In genomic region chr16:90312449-90313082, GRCm38 (mm10) we compare ENCODE assay signal across 9 mouse cellular contexts. TPM values are rescaled to one million over a fixed set of nuclear protein-coding genes. Genes with fewer than 3 reads are reported as not detected.
A peak's percentile ranks its signal among the peaks of the same experiment; 100 is the strongest.
DNase-seq lines count a peak whose midpoint lies in the region; ATAC-seq and TF ChIP-seq lines count a peak whose summit lies in the region.
"Had no signal": no experiment of that assay in that cellular context is flagged by ENCODE, and none has a peak within 500 bp of the region (broad histone marks: within the 10 kb centered on the region; RNA-seq: fewer than 3 reads in every experiment).

No protein-coding gene starts in this region.

- peak; percentile 58 for TF ChIP-seq CTCF in lung, postnatal 0 days (IDR thresholded peaks at IDR 0.05)

- no peak overlapping the region for H3K4me3 ChIP-seq in lung, postnatal 0 days (ENCODE audit: low read depth, low read length)
- H3K4me3 ChIP-seq: heart, embryonic 13.5 days had no signal

- no peaks in the 10 kb centered on the region for H3K4me1 ChIP-seq in lung, postnatal 0 days (ENCODE audit: insufficient read depth, low read depth, low read length)
- H3K4me1 ChIP-seq: heart, embryonic 13.5 days had no signal

- WGBS in lung, postnatal 0 days = 41% methylated on average over 13 of the region's 13 CpGs

- H3K27me3 ChIP-seq in lung, postnatal 0 days (replicated peaks; ENCODE audit: insufficient read depth, low read length) = no peaks in the 10 kb centered on the region
- H3K27me3 ChIP-seq: heart, embryonic 13.5 days had no signal

- no peak overlapping the region for H3K27ac ChIP-seq in lung, postnatal 0 days (ENCODE audit: low read length)
- H3K27ac ChIP-seq: heart, embryonic 13.5 days had no signal

- peak; percentile 3 for DNase-seq in cerebellum, adult 11-12 months
- DNase-seq in lung, postnatal 0 days (ENCODE audit: low spot score) = peak; percentile 85
- no peak for DNase-seq in lung, adult 18-20 months
- peak; percentile 20 to 22 for DNase-seq in frontal cortex, postnatal 10 days (ENCODE audit: low spot score in 2 of 2)
- DNase-seq in left cerebral cortex, postnatal 10 days (ENCODE audit: extremely low spot score in 1 of 2, low spot score in 2 of 2) = peak; percentile 51 to 56
- DNase-seq in right cerebral cortex, adult 2 months (ENCODE audit: low spot score in 2 of 2) = peak; percentile 49 to 55
- DNase-seq in thymus, postnatal 36 days = no peak

- no peak overlapping the region for H3K9ac ChIP-seq in lung, postnatal 0 days (replicated peaks; ENCODE audit: low read depth)
- H3K9ac ChIP-seq: heart, embryonic 13.5 days had no signal

- ATAC-seq in cerebellum, adult (ENCODE audit: insufficient number of reproducible peaks, low FRiP score, low TSS enrichment) = no peak
- peak; percentile 81 for ATAC-seq in lung, postnatal 0 days

- no peaks in the 10 kb centered on the region for H3K36me3 ChIP-seq in lung, postnatal 0 days (ENCODE audit: insufficient read depth, low read length)
- H3K36me3 ChIP-seq: heart, embryonic 13.5 days had no signal

- no peaks in the 10 kb centered on the region for H3K9me3 ChIP-seq in lung, postnatal 0 days (ENCODE audit: low read length)
- H3K9me3 ChIP-seq: heart, embryonic 13.5 days had no signal

- no peak for TF ChIP-seq EP300 in lung, postnatal 0 days (IDR thresholded peaks at IDR 0.05)

- H3K4me2 ChIP-seq in lung, postnatal 0 days (replicated peaks; ENCODE audit: low read depth, low read length) = no peak overlapping the region
- H3K4me2 ChIP-seq: heart, embryonic 13.5 days had no signal

- intact Hi-C loops in left cerebral cortex, postnatal 10 days (cut with DNase I) = loop anchor here (5.0 kb wide), 1 partner anchor 615 kb away; no protein-coding TSS in a partner anchor

RNA-seq across cellular contexts. Expression of gene Scaf4, which starts 28.3 kb away (rescaled TPM):
- 12.1 and 12.9 TPM in 2 replicates for polyA plus RNA-seq in lung, postnatal 0 days (2015; fragmentation: Nextera tagmentation; extraction: Ambion mirVana)
- total RNA-seq in left cerebral cortex, postnatal 10 days (2021) = 10 to 100 TPM; 40.2 to 46.7 TPM

Comparison
In these comparisons a context has a peak if more than half of its experiments do, and no peak if none do; other contexts are left out.
1. DNase-seq: peak in cerebellum, adult 11-12 months (single experiment), lung, postnatal 0 days (single experiment), frontal cortex, postnatal 10 days (2 of 2), left cerebral cortex, postnatal 10 days (2 of 2) and right cerebral cortex, adult 2 months (2 of 2); none in lung, adult 18-20 months (0 of 2) and thymus, postnatal 36 days (0 of 2).